Mouse (Mus musculus): Measurements from ENCODE around the gene Nmnat2. TPM values are rescaled to one million over a fixed set of nuclear protein-coding genes. Genes with fewer than 3 reads are reported as not detected.

The Nmnat2 gene
- total and polyA plus RNA-seq, 2 experiments, result 0.18 to 0.23 TPM

DNA sequence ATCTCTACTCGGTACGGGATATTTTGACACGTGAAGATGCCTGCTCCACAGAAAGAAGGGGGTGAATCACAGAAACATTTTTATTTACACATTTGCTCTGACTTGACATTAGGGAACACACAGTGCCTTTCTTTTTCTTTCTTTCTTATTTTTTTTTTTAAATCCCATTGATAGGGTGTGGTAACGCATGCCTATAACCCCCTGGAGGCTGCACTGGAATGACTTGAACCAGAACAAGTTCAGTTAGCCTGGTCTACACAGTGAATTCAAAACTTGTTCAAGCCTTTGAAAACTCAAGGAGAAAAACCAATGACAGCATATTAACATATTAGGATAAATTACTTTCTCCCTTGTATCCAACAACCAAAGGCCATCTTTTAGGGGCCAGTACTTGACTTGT lies 204.3 kb downstream of the Nmnat2 start:
- 92% methylated on average over 4 of the region's 4 CpGs for WGBS
- Histone ChIP-seq H3K27me3 (ENCODE audit: control insufficient read depth, insufficient read depth, low read length) (no peaks in the 10 kb centered on the region), H3K36me3 (ENCODE audit: control insufficient read depth, insufficient read depth, low read length) (no peaks in the 10 kb centered on the region), H3K9ac (ENCODE audit: low read depth, low read length) (no peak overlapping the region), H3K4me3 (ENCODE audit: insufficient read depth, low read depth, low read length) (no peak overlapping the region), H3K79me2 (ENCODE audit: control insufficient read depth, insufficient read depth, low read length) (no peaks in the 10 kb centered on the region), H3K27ac (replicated peaks; ENCODE audit: insufficient read depth, low read depth, low read length) (no peak overlapping the region), H3K4me1 (ENCODE audit: control insufficient read depth, insufficient read depth, low read length) (peaks cover 4% of the 10 kb centered on the region; the same call in 1 of the 2 replicates)
- no peak for TF ChIP-seq POLR2A (IDR thresholded peaks at IDR 0.05; ENCODE audit: extremely low read depth, insufficient read depth, low read length)
- no peak for TF ChIP-seq CTCF (IDR thresholded peaks at IDR 0.05; ENCODE audit: low read depth, low read length)
- DNase-seq (ENCODE audit: extremely low read depth, low read depth, low spot score), result no peak

DNA sequence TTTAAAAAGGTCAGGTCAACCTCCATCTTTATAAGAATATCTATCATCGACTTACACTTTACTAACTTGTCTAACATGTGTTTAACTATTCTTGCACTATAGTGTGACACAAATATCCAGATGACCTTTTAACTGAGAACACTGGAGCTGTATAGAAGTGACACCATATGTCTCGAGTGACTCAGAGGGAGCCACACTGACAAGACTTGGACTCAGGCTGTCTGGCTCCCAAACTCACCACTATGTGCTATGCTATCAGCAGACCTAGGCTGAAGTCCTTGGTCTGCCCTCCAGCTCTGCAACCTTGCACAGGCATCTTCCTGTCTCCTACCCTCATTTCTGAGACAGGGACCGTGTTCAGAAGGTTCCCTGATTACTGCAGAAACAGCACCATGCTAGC lies 209.0 kb downstream of the Nmnat2 start:
- H3K27me3 ChIP-seq (ENCODE audit: control insufficient read depth, insufficient read depth, low read length), result no peaks in the 10 kb centered on the region
- no peaks in the 10 kb centered on the region for H3K79me2 ChIP-seq (ENCODE audit: control insufficient read depth, insufficient read depth, low read length)
- TF ChIP-seq POLR2A (IDR thresholded peaks at IDR 0.05; ENCODE audit: extremely low read depth, insufficient read depth, low read length), result no peak
- TF ChIP-seq CTCF (IDR thresholded peaks at IDR 0.05; ENCODE audit: low read depth, low read length), result no peak
- no peak for DNase-seq (ENCODE audit: extremely low read depth, low read depth, low spot score)
- H3K4me3 ChIP-seq (ENCODE audit: insufficient read depth, low read depth, low read length), result no peak overlapping the region
- WGBS, result 78% methylated on average over 3 of the region's 3 CpGs
- H3K27ac ChIP-seq (replicated peaks; ENCODE audit: insufficient read depth, low read depth, low read length), result no peak overlapping the region
- H3K9ac ChIP-seq (ENCODE audit: low read depth, low read length), result no peak overlapping the region
- no peaks in the 10 kb centered on the region for H3K36me3 ChIP-seq (ENCODE audit: control insufficient read depth, insufficient read depth, low read length)
- no peaks in the 10 kb centered on the region for H3K4me1 ChIP-seq (ENCODE audit: control insufficient read depth, insufficient read depth, low read length)

DNA sequence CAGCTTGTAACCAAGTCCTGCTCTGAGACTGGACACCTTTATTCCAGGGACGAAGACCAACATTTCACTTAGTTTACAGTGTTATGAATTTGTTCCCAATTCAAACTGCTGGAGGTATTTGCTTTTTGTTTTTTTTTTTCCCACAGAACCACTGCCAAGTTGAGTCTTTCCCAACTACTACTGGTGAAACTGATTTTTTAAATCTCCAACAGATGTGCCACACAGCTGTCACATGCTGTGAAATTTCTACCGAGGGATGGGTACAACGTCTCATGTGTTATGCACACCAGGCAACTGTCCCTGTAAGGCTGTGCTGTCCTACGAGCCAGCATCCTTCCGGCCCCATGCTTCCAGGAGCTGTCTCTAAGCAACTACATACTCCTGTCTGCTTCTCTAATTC lies 213.5 kb downstream of the Nmnat2 start:
- no peak overlapping the region for H3K27ac ChIP-seq (replicated peaks; ENCODE audit: insufficient read depth, low read depth, low read length)
- no peaks in the 10 kb centered on the region for H3K36me3 ChIP-seq (ENCODE audit: control insufficient read depth, insufficient read depth, low read length)
- H3K79me2 ChIP-seq (ENCODE audit: control insufficient read depth, insufficient read depth, low read length), result no peaks in the 10 kb centered on the region
- H3K9ac ChIP-seq (ENCODE audit: low read depth, low read length), result no peak overlapping the region
- TF ChIP-seq CTCF (IDR thresholded peaks at IDR 0.05; ENCODE audit: low read depth, low read length) (no peak), POLR2A (IDR thresholded peaks at IDR 0.05; ENCODE audit: extremely low read depth, insufficient read depth, low read length) (no peak)
- 64% methylated on average over 5 of the region's 5 CpGs for WGBS
- H3K4me1 ChIP-seq (ENCODE audit: control insufficient read depth, insufficient read depth, low read length), result no peaks in the 10 kb centered on the region
- DNase-seq (ENCODE audit: extremely low read depth, low read depth, low spot score), result no peak
- H3K4me3 ChIP-seq (ENCODE audit: insufficient read depth, low read depth, low read length), result no peak overlapping the region
- no peaks in the 10 kb centered on the region for H3K27me3 ChIP-seq (ENCODE audit: control insufficient read depth, insufficient read depth, low read length)

Other genes with a start within 250 kb of the Nmnat2 start
- gene Apobec4, start 204.4 kb upstream of the Nmnat2 start, total RNA-seq (2014; rRNA removed), result not detected in 2 replicates
- gene Apobec4, start 204.4 kb upstream of the Nmnat2 start, polyA plus RNA-seq (2012; rRNA removed), result 0.07 TPM in 1 of 2 replicates, not detected in the other
- gene Rgl1, start 188.6 kb upstream of the Nmnat2 start, total RNA-seq (2014; rRNA removed), result 10.2 and 13.7 TPM in 2 replicates
- gene Rgl1, start 188.6 kb upstream of the Nmnat2 start, polyA plus RNA-seq (2012; rRNA removed), result 3.4 and 4.2 TPM in 2 replicates
- 86.9 and 103 TPM in 2 replicates for gene Arpc5, start 188.5 kb upstream of the Nmnat2 start, total RNA-seq (2014; rRNA removed)
- gene Arpc5, start 188.5 kb upstream of the Nmnat2 start, polyA plus RNA-seq (2012; rRNA removed), result 24.9 and 27.8 TPM in 2 replicates
- 3.0 and 3.6 TPM in 2 replicates for gene Ncf2, start 154.8 kb upstream of the Nmnat2 start, total RNA-seq (2014; rRNA removed)
- gene Ncf2, start 154.8 kb upstream of the Nmnat2 start, polyA plus RNA-seq (2012; rRNA removed), result 0.60 and 1.2 TPM in 2 replicates
- 13.8 and 16.8 TPM in 2 replicates for gene Smg7, start 52.3 kb upstream of the Nmnat2 start, total RNA-seq (2014; rRNA removed)
- gene Smg7, start 52.3 kb upstream of the Nmnat2 start, polyA plus RNA-seq (2012; rRNA removed), result 15.0 and 21.8 TPM in 2 replicates
- gene Lamc2, start 231.5 kb downstream of the Nmnat2 start, total RNA-seq (2014; rRNA removed), result 0.18 and 0.27 TPM in 2 replicates
- 0.05 and 0.09 TPM in 2 replicates for gene Lamc2, start 231.5 kb downstream of the Nmnat2 start, polyA plus RNA-seq (2012; rRNA removed)

Measured in liver, adult 2 months (tissue).